Mouse (Mus musculus) ZHBTc4 (cell line): ENCODE measurements around the gene Pygo2.
"Not testable (repeated sequence)": the region's sequence is repeated elsewhere in the genome, so short reads cannot be mapped to it uniquely, and the experiment has no call there.

Experiments
- DNase-seq: peaks from one replicate; pipeline ENCODE4 v3.0.0-alpha.2; 2011; ENCODE audit warnings: low read depth, low spot score

The Pygo2 gene

DNA sequence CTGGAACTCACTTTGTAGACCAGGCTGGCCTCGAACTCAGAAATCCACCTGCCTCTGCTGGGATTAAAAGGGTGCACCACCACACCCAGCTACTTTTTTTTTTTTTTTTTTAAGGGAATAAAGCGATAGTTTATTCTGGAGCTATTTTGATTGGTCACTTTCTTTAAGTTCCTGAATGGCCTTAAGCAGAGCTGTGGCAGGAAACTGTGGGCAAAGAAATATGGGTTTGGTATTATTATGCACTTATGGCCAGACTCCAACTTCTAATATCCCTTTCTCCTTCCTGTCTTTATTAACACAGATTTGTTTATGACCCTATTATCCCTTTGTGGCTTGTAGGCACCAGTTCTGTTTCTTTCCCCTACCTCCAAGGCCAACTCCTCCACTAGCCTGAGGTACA, 9.6 kb upstream of the Pygo2 start:
- no peak for DNase-seq

DNA sequence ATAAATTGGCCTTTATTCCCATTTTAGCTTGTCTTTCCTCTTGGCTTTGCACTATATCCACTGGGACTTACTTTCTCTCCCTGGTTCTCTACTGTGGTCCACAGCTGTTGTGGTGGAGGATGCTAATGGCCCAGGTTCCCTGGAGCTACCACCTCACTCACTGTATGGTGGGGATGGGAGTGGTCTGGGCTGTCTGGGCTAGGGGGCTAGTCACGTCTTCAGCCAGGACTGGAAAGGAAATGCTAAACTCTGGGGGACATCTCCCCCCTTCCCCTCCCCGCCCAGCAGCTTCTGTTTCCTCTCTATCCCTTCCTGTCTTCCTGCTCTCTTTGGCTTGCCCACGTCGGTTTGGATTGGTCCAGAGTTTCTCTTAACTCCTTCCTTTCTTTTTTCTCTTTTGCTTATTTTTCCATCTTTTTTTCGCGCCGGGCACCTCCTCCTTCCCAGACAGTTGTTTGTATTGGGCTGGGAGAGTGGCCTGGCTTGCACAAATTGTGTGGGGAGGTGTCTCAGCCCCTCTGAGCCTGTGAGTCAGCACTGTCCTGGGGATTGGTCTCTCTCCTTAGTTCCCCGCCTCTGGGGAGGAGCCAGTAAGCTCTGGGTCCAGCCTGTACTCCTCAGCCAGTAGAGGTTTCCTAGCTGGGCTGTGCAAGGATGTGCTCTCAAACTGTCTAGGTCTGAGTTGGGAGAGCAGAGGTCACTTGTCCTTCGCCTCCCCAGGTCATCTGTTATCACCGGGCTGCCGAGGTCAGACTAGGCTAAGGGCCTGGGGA, 8.8 kb upstream of the Pygo2 start:
- DNase-seq: peak; percentile 89

DNA sequence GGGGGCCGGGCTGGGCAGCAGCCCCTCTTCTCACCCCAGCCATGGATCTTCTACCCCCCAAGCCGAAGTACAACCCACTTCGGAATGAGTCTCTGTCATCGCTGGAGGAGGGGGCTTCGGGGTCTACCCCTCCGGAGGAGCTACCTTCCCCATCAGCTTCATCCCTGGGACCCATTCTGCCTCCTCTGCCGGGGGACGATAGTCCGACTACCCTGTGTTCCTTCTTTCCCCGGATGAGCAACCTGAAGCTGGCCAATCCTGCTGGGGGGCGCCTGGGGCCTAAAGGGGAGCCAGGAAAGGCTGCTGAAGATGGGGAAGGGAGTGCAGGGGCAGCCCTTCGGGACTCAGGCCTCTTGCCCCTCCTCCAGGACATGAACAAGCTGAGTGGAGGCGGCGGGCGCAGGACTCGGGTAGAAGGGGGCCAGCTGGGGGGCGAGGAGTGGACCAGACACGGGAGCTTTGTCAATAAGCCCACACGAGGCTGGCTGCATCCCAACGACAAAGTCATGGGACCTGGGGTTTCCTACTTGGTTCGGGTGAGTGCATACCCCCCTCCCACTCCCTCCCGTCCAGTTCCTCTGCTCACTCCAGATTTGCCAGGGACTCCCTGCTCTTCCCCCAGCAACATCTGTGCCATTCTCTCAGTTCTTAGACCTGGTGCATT, 8.1 kb upstream of the Pygo2 start:
- DNase-seq: no peak

DNA sequence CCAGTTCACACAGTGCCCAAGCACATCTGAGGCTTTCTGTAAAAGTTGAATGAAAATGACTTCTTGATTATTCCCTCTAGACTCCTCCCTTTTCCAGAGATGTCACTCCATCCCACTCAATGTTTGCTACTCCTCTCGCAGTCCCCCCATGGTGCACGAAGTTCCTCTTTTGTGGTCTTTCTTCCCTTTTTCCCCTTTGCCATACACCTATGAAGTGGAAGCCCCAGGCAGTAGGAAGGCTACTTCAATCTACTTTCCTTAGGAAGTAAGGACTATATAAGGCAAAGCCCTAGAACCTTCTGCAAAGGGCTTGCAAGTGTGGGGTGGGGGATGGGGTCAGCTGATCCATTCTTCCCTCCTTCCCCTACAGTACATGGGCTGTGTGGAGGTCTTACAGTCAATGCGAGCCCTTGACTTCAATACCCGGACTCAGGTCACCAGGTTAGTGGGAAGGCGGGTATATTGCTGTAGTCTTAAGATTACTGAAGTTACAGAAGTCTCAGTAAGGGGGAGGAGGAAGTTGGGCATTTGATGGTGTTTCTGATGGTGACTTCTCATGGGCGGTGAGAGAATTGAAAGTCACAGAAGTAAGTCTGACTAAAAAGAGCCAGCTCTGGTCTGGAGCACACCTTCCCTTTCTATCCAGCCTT, 7.3 kb upstream of the Pygo2 start:
- DNase-seq: no peak

DNA sequence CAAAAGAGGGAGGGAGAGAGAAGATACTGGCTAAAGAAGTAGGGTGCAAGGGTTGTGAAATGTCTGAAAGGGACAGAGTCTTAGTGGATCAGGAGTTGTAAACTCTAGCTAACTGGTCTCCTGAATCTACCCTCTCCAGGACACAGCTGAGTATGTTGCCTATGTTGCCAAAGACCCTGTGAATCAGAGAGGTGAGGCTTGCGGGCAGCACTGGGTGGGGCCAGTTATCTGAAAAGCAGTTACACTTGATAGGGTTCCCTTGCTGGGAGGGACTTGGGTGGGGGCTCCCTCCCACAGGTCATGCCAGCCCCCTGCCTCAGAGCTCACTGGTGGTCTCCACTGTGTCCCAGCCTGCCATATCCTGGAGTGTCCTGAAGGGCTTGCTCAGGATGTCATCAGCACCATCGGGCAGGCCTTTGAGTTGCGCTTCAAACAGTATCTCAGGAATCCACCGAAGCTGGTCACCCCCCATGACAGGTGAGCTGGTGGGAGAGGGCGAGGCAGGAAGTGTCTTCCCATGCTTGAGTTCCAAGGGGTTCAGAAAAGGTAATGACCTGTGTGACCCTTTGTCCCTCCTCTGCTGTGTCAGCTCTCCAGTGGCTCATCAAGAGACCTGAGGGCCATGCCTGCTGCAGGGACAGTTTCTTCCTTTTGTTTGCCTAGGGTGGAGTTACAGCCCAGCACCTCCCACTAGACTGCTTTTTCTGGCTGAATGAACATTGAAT, 5.4 kb upstream of the Pygo2 start:
- no peak for DNase-seq

DNA sequence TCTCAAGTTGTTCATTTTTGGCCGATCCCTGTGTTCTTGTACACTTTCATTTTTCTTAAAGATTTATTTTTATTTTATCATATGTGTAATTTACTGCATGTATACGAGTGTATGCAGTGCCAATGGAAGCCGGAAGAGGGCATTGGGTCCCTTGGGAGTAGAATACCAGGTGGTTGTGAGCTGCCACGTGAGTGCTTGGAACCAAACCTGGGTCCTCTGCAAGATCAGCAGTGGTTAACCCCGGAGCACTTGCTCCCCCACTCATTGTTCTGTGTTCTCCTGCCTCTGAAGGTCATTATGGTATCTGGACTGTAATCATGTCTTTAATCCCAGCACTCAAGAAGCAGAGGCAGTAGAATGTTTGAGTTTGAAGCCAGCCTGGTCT, 4.9 kb upstream of the Pygo2 start:
- peak; percentile 60 for DNase-seq

DNA sequence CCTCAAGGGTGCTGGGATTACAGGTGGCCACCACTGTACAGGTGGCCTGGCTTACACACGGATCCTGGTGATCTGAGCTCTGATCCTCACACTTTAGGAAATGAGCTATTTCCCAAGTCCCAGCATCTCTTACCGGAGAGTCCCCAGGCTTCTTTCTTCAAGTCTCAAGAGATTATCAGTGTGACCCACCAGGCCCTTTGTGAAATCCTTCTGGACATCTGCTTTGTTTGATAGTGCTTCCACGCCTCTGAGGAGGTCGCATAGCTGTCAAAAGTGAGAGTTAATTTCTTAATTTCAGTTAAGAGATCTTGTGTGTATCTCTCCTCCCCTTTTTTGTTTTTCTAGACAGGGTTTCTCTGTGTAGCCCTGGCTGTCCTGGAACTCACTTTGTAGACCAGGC, 4.1 kb upstream of the Pygo2 start:
- DNase-seq: peak; percentile 47

DNA sequence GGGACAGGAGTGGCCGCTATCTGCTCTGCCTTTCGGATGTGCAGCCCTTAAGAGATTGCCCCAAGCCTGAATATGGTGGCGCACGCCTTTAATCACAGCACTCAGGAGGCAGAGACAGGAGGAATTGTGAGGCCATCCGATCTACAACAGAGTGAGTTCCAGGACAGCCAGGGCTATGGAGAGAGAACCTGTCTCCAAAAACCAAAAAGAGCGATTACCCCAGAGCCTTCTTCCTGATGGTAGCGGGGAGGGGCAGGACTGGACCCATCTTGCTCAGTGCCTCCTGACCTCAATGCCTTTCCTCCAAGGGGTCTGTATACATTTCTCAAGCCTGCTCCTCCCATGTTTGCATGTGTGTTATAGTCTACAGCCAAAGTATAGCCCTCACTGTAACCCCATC, 993 bp upstream of the Pygo2 start:
- DNase-seq: not testable (repeated sequence)

DNA sequence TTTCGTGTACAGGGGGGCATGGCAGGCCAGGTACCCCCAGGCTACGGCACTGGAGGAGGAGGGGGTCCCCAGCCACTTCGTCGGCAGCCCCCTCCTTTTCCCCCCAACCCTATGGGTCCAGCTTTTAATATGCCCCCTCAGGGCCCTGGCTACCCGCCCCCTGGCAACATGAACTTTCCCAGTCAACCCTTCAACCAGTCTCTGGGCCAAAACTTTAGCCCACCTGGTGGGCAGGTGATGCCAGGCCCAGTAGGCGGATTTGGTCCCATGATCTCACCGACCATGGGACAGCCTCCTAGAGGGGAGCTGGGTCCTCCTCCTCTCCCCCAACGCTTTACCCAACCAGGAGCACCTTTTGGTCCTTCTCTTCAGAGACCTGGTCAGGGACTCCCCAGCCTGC, 2.6 kb downstream of the Pygo2 start:
- no peak for DNase-seq

DNA sequence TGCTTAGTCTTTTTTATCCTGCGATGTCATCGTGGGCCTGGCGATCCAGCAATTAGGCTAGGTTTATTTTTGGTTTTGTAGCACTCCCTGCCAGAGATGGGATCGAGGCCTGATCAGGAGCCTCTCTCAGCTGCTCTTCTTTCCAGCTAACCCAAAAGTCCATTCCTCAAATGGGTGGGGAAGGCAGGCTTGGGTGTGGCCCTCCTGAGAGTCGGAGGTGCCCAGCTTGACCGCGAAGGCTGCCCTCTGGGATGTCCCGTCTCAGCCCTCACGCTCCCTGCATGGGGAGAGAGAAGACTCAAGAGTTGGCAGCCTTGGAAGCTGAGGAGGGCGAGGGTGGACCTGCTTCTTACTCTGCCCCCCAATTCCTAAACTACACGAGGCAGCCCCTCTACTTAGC, 4.5 kb downstream of the Pygo2 start:
- DNase-seq: no peak

DNA sequence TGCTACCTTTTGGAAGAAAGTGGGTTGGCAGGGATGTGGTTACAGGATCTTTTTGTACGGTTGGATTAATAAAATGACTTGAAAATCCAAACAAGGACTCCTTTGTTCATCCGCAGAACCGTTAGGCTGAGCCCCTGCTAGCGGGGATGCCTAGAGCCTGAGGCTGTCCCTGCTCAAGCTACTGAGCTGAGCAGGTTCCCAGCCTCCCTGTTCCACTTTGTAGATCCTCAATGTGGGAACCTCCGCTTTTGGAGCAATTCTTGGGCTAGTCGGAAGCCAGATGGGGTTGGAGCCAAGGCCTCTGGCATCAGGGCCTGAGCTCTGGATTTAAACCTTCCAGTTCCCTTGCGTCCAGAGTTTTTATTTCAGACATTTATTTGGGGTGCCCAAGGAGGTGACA, 5.0 kb downstream of the Pygo2 start:
- DNase-seq: no peak

DNA sequence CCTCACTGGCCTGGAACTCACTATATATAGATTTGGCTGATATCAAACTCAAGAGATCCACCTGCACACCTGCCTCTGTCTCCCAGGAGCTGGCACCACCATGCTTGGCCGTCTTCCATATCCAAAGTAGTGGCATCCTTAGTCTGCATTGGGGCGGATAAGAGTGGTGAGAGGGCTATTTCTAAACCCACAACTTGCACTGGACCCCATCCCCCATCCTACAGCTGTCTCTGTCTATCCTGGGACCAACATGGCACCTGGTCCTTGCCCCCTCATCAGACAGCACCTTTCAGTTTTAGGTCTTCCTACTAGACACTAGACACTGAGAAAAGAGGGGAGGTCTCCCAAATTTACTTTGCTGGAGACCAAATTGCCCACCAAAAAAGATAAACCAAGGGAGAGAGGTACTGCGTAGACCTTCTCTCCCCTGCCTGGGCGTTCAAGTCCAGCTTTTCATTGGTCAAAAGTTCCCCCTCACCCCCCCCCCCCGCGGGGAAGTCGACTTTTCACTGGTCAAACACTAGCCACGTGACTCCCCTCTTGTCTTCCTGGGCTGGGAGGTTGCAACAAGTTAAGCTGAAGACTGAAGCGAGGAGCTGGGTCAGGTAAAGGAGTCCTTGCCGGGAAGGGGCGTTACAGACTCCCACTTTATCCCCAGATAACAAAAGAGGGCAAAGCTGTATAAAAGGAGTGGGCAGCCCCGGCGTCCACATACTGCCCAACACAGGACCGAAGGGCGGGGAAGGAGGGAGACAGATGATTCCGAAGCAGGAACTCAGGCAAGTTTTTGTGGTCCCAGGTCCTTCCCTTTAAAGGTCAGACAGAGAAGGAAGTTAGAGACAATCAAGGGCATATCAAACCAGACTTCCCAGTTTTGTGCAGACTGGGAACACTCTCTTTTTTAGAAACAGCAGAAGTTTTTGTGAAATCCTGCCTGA, 6.4 kb downstream of the Pygo2 start, which contains the start of gene Pbxip1:
TSS of gene Pbxip1 (plus strand) at position 531 of the 938 bp plus-strand sequence.
- peak; percentile 94 for DNase-seq

DNA sequence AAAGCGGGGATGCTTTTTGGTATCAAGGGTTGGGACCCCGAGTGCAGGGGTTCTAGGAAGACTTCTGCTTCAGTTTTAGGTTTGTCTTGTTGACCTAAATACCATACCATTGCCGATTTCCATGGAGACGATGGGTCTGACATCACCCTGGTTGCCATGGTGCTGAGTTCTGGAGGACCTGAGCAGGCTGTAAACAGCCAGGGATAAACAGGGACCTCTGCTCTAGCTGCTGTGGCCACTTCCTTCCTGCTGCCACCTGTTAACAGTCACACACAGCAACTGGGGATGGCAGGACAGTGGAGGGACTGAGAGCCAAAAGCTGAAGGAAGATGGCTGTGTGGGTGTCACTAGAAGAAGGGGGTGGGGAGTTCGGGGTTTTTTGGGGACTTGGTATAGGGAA, 7.3 kb downstream of the Pygo2 start:
- DNase-seq: peak; percentile 45

DNA sequence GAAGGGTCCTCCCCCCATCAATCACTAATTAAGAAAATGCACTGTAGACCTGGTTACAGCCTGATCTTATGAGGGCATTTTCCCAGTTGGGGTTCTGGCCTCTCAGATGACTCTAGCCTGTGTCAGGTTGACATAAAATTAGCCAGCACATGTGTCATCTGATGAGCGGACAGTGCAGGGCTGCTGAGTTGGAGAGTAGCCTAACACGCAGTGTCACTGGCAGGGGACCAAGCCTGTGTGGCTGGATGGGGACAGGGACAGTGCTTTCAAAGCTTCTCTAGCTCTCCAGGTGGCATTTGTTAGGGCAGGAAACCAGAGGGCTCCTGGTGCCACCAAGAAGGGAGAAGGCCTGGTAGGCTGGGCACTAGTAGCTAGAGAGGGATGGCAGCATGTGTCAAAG, 10.7 kb downstream of the Pygo2 start:
- no peak for DNase-seq

DNA sequence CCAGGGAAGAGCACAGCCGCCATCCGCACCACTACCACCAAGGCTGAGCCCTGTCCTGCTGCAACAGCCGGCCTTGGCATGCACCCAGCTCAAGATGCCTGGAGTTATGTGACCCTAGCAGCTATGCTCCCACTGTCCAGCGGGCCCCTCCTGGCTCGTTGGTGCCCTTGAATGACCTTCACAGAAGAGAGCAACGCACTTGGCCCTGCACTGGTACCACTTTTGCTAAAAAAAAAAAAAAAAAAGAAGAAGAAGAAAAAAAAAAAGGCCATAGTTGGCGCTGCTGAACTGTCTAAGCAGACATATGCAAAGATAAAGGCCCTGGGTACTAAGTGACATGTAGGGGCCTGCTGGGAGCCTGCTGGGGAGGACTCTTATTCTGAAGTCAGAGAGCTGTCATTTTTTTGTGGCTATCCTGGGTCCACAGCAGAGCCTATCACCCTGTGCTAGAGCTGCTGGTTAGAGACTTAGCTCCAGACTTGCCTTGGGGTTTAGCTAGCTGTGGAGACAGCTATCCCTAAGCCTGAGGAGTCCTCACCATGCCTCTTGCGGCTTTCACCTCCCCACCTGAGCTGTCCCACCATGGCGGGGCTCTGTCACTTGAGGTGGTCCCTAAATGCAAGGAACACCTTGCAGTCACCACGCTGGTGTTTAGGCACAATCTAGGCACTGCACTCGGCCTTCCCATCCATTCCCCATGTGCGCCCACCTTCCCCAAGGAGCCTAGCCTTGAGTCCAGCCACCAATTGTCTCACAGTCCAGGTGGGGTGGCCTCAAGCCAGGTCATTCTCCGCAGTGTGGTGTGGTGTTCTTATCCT, 18.9 kb downstream of the Pygo2 start:
- DNase-seq: peak; percentile 59

DNA sequence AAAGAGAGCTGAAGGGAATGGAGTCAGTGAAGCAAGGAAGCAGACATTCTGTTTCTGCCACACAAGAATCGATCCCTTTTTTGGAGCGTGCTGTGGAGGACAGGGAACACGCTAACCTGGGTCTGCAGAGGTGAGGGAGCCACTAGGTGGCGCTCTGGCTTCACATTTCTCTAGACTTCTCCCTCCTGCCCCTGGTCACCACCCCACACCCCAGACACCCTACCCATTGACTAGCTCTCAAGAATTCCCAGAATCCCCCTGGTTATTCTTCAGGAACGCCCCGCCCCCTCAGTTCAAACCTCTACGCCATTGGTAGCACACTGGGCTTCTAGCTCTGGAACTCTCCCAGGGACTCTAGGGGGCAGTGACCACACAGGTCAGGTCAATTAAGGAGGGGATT, 19.5 kb downstream of the Pygo2 start:
- peak; percentile 97 for DNase-seq

DNA sequence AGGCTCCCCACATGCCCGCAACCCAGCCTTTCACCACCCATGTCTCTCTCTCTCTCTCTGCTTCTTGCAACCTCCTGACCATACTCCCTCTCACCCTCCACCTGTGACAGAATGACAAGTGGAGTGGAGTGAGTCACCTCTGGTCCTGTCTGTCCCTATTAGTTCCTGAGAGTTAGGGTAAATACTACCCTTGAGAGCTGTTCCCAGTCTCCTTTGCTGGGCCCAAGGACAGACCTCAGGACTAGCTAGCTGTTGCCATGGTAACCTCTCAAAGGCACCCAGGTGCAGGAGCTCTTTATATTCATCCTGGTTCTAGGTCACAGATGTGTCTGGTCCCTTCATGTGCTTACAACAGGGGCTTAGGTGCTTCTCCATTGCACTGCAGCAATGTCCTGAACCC, 21.9 kb downstream of the Pygo2 start:
- DNase-seq: peak; percentile 52

DNA sequence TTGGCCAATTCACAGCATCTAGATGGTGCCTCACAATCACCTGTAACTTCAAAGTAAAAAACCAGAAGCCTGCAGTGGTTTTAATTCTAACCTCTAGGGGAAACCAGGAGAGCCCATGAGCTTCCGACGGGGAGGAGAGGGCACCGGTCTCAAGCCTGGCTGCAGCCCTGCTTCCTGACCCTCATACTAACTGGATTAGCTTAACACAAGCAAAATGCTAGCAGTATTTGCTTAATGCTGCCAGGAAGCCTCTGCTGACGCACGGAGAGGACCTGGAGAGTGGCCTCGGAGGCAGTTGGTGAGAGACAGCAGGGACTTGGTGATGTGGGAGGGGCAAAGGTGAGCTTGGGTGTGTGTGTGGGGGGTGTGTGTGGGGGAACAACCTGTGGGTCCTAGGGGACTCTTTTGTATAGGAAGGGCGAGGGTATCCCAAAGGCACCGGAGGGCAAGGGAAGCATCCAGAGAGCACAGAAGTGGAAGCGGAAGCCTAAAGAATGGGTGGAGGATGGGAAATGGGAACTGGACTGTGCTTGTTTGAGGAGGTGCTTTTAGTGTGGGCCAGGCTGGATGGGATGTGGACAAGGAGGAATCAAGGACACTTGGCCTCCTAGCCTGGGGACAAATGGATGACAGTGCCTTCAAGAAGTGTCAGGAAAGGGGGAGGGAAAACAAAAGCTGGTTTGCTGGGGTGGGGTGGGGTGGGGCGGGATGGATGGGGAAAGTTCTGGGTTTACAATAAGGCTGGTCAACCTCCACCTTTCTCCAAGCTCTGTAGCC, 24.6 kb downstream of the Pygo2 start, which contains the start of gene Pmvk:
TSS of gene Pmvk (plus strand) at position 141 of the 777 bp plus-strand sequence.
- DNase-seq: peak; percentile 88

DNA sequence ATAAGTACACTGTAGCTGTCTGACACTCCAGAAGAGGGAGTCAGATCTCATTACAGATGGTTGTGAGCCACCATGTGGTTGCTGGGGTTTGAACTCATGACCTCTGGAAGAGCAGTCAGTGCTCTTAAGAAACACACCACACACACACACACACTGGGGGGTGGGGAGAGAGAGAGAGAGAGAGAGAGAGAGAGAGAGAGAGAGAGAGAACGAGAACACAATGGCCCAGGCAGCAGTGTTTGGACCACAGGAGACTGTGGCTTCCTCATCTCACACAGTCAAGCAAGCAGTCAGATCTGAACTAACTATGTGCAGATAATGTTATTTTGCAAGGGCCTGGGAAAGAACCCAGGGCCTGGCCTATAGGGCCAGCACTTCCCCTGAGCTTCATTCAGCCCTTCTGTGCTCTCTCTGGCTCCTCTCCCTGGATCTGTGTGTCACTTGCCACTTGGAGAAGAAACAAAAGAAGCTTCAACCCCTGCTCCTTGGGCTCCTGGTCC, 25.8 kb downstream of the Pygo2 start:
- no peak for DNase-seq
